Mouse (Mus musculus): Measurements from ENCODE around the gene Cep89.
A peak's percentile ranks its signal among the peaks of the same experiment; 100 is the strongest.

Gene Cep89

GRCm38 (mm10) chr7:35382706-35383353 lies 14.0 kb upstream of the Cep89 start:
- no peak for DNase-seq (ENCODE audit: low spot score)

GRCm38 (mm10) chr7:35386525-35386952 lies 10.3 kb upstream of the Cep89 start:
- no peak for DNase-seq (ENCODE audit: low spot score)

- DNase-seq (ENCODE audit: low spot score): no peak
These were observed 8.1 kb upstream of the Cep89 start for GRCm38 (mm10) chr7:35388694-35389093.

- DNase-seq (ENCODE audit: low spot score): peak; percentile 55
These were observed 3.9 kb upstream of the Cep89 start for GRCm38 (mm10) chr7:35392935-35393334.

GRCm38 (mm10) chr7:35395734-35396456 lies 940 bp upstream of the Cep89 start:
- DNase-seq (ENCODE audit: low spot score): no peak

- no peak for DNase-seq (ENCODE audit: low spot score)
These were observed 4.3 kb downstream of the Cep89 start for GRCm38 (mm10) chr7:35401169-35401568.

- no peak for DNase-seq (ENCODE audit: low spot score)
These were observed 18.4 kb downstream of the Cep89 start for GRCm38 (mm10) chr7:35415226-35415625.

GRCm38 (mm10) chr7:35415801-35416653 lies 19.2 kb downstream of the Cep89 start:
- no peak for DNase-seq (ENCODE audit: low spot score)

- DNase-seq (ENCODE audit: low spot score): no peak
These were observed 19.8 kb downstream of the Cep89 start for GRCm38 (mm10) chr7:35416654-35416948.

GRCm38 (mm10) chr7:35423071-35423470 lies 26.2 kb downstream of the Cep89 start:
- no peak for DNase-seq (ENCODE audit: low spot score)

GRCm38 (mm10) chr7:35428146-35428545 lies 31.3 kb downstream of the Cep89 start:
- DNase-seq (ENCODE audit: low spot score): no peak

GRCm38 (mm10) chr7:35435266-35435665 lies 38.4 kb downstream of the Cep89 start:
- DNase-seq (ENCODE audit: low spot score): no peak

- no peak for DNase-seq (ENCODE audit: low spot score)
These were observed 50.7 kb downstream of the Cep89 start for GRCm38 (mm10) chr7:35447501-35447900.

- peak; percentile 5 for DNase-seq (ENCODE audit: low spot score)
These were observed 51.4 kb downstream of the Cep89 start, which contains the start of gene Slc7a9 for GRCm38 (mm10) chr7:35447996-35448846. TSS of gene Slc7a9 (plus strand) at chr7:35448796.

GRCm38 (mm10) chr7:35448867-35449266 lies 52.0 kb downstream of the Cep89 start:
- no peak for DNase-seq (ENCODE audit: low spot score)

- no peak for DNase-seq (ENCODE audit: low spot score)
These were observed 59.4 kb downstream of the Cep89 start for GRCm38 (mm10) chr7:35456091-35456814.

GRCm38 (mm10) chr7:35460971-35461370 lies 64.1 kb downstream of the Cep89 start:
- DNase-seq (ENCODE audit: low spot score): no peak

GRCm38 (mm10) chr7:35465027-35465426 lies 68.2 kb downstream of the Cep89 start:
- DNase-seq (ENCODE audit: low spot score): no peak

- DNase-seq (ENCODE audit: low spot score): no peak
These were observed 71.0 kb downstream of the Cep89 start for GRCm38 (mm10) chr7:35467856-35468255.

- DNase-seq (ENCODE audit: low spot score): peak; percentile 18
These were observed 74.0 kb downstream of the Cep89 start for GRCm38 (mm10) chr7:35470794-35471193.

- no peak for DNase-seq (ENCODE audit: low spot score)
These were observed 79.6 kb downstream of the Cep89 start for GRCm38 (mm10) chr7:35476457-35476856.

Measured in retina, embryonic 14.5 days (tissue).